In genomic region chr2:127310685-127311084, GRCm38 (mm10) we compare ENCODE assay signal across 1 mouse cellular context.
TF ChIP-seq lines count a peak whose summit lies in the region.

No protein-coding gene starts in this region.

TF ChIP-seq in CH12.LX, 34 proteins besides CTCF, POLR2A, EP300 and RAD21 (continued from another document):
- TF ChIP-seq IRF4 (IDR thresholded peaks at IDR 0.05; ENCODE audit: low read depth, low read length): peak; percentile 98
- TF ChIP-seq RCOR1 (conservative IDR thresholded peaks at IDR 0.05; ENCODE audit: low read depth, low read length): peak; percentile 67; the same call in 1 of the 2 replicates
- peak; percentile 82 for TF ChIP-seq JUND (conservative IDR thresholded peaks at IDR 0.05; ENCODE audit: low read depth, low read length)
- TF ChIP-seq TCF12 (IDR thresholded peaks at IDR 0.05; ENCODE audit: low read depth, low read length): peak; percentile 58; the same call in 1 of the 2 replicates
- TF ChIP-seq CHD2 (IDR thresholded peaks at IDR 0.05; ENCODE audit: low read length): peak; percentile 80
- TF ChIP-seq MAX (IDR thresholded peaks at IDR 0.05; ENCODE audit: low read length): peak; percentile 69
- TF ChIP-seq POLR2AphosphoS2 (IDR thresholded peaks at IDR 0.05; ENCODE audit: low read depth, low read length): no peak
- no peak for TF ChIP-seq SMC3 (IDR thresholded peaks at IDR 0.05; ENCODE audit: low read depth, low read length)
- TF ChIP-seq MAFK (IDR thresholded peaks at IDR 0.05; ENCODE audit: insufficient replicate concordance, low read length): peak; percentile 82
- peak; percentile 86 for TF ChIP-seq ETS1 (conservative IDR thresholded peaks at IDR 0.05; ENCODE audit: low read depth, low read length)
- TF ChIP-seq JUN (IDR thresholded peaks at IDR 0.05; ENCODE audit: insufficient read depth, low read depth, low read length): peak; percentile 59; the same call in 1 of the 2 replicates
- no peak for TF ChIP-seq CHD1 (IDR thresholded peaks at IDR 0.05; ENCODE audit: low read depth, low read length)
- TF ChIP-seq MYC (IDR thresholded peaks at IDR 0.05; ENCODE audit: low read depth, low read length): peak; percentile 74; the same call in 1 of the 2 replicates
- TF ChIP-seq ZKSCAN1 (IDR thresholded peaks at IDR 0.05; ENCODE audit: borderline replicate concordance, low read depth, low read length): no peak
